ENCODE assay signal across 16 mouse cellular contexts in genomic region chr8:47024612-47025011, GRCm38 (mm10). TPM values are rescaled to one million over a fixed set of nuclear protein-coding genes. Genes with fewer than 3 reads are reported as not detected.
"Had no signal": no experiment of that assay in that cellular context is flagged by ENCODE, and none has a peak within 500 bp of the region (broad histone marks: within the 10 kb centered on the region; RNA-seq: fewer than 3 reads in every experiment).

No protein-coding gene starts in this region.

- H3K9ac ChIP-seq: neural tube, embryonic 15.5 days; stomach, embryonic 15.5 days had no signal

- H3K36me3 ChIP-seq: neural tube, embryonic 15.5 days; stomach, embryonic 15.5 days had no signal

- H3K9me3 ChIP-seq: neural tube, embryonic 15.5 days; stomach, embryonic 15.5 days had no signal

- H3K4me1 ChIP-seq: neural tube, embryonic 15.5 days had no signal

- H3K27ac ChIP-seq: neural tube, embryonic 15.5 days; stomach, embryonic 15.5 days; stomach, postnatal 0 days had no signal

- H3K4me2 ChIP-seq: neural tube, embryonic 15.5 days; stomach, embryonic 15.5 days had no signal

- H3K27me3 ChIP-seq: stomach, embryonic 15.5 days had no signal

- H3K4me3 ChIP-seq: neural tube, embryonic 15.5 days; stomach, embryonic 15.5 days had no signal

- DNase-seq: retina, postnatal 1 day; right cerebral cortex, adult 18-20 months; right cerebral cortex, postnatal 14 days; right cerebral cortex, postnatal 25 days; right cerebral cortex, postnatal 4 days; spleen, adult 18-20 months; thymus, adult 18-20 months; thymus, adult 2 months; thymus, postnatal 14 days; thymus, postnatal 25 days; thymus, postnatal 36 days; thymus, postnatal 4 days had no signal

RNA-seq across cellular contexts. Expression of gene Enpp6, which starts 37.9 kb away (rescaled TPM):
- total RNA-seq: neutrophil, adult 5-6 weeks had no signal
